Mouse (Mus musculus): ENCODE results near the gene Slc9a3r1. TPM values are rescaled to one million over a fixed set of nuclear protein-coding genes. Genes with fewer than 3 reads are reported as not detected.

The Slc9a3r1 gene
- total and polyA plus RNA-seq, 2 experiments, result 117 to 130 TPM

GRCm38 (mm10) chr11:115160016-115160797 lies 2.9 kb upstream of the Slc9a3r1 start:
- no peak overlapping the region for H3K4me3 ChIP-seq (ENCODE audit: insufficient read depth, low read depth, low read length)
- peaks cover 13% of the 10 kb centered on the region for H3K79me2 ChIP-seq (ENCODE audit: control insufficient read depth, insufficient read depth, low read length)
- no peaks in the 10 kb centered on the region for H3K27me3 ChIP-seq (ENCODE audit: control insufficient read depth, insufficient read depth, low read length)
- no peaks in the 10 kb centered on the region for H3K36me3 ChIP-seq (ENCODE audit: control insufficient read depth, insufficient read depth, low read length)
- WGBS, result 32% methylated on average over 11 of the region's 11 CpGs
- no peak overlapping the region for H3K9ac ChIP-seq (ENCODE audit: low read depth, low read length)
- DNase-seq (ENCODE audit: extremely low read depth, low read depth, low spot score), result peak; percentile 76
- no peak overlapping the region for H3K27ac ChIP-seq (replicated peaks; ENCODE audit: insufficient read depth, low read depth, low read length)
- H3K4me1 ChIP-seq (ENCODE audit: control insufficient read depth, insufficient read depth, low read length), result peaks cover 12% of the 10 kb centered on the region
- peak; percentile 91 for TF ChIP-seq CTCF (IDR thresholded peaks at IDR 0.05; ENCODE audit: low read depth, low read length)
- TF ChIP-seq POLR2A (IDR thresholded peaks at IDR 0.05; ENCODE audit: extremely low read depth, insufficient read depth, low read length), result no peak

- H3K9ac ChIP-seq (ENCODE audit: low read depth, low read length), result no peak overlapping the region
- no peak overlapping the region for H3K4me3 ChIP-seq (ENCODE audit: insufficient read depth, low read depth, low read length)
- WGBS, result 9% methylated on average over 10 of the region's 10 CpGs
- H3K36me3 ChIP-seq (ENCODE audit: control insufficient read depth, insufficient read depth, low read length), result no peaks in the 10 kb centered on the region
- no peaks in the 10 kb centered on the region for H3K27me3 ChIP-seq (ENCODE audit: control insufficient read depth, insufficient read depth, low read length)
- TF ChIP-seq CTCF (IDR thresholded peaks at IDR 0.05; ENCODE audit: low read depth, low read length), result peak; percentile 97
- TF ChIP-seq POLR2A (IDR thresholded peaks at IDR 0.05; ENCODE audit: extremely low read depth, insufficient read depth, low read length), result no peak
- H3K79me2 ChIP-seq (ENCODE audit: control insufficient read depth, insufficient read depth, low read length), result peaks cover 19% of the 10 kb centered on the region
- H3K4me1 ChIP-seq (ENCODE audit: control insufficient read depth, insufficient read depth, low read length), result peaks cover 15% of the 10 kb centered on the region
- peak overlapping the region; percentile 8; the same call in 1 of the 2 replicates for H3K27ac ChIP-seq (replicated peaks; ENCODE audit: insufficient read depth, low read depth, low read length)
- DNase-seq (ENCODE audit: extremely low read depth, low read depth, low spot score), result peak; percentile 43
Observed at GRCm38 (mm10) chr11:115160883-115161577, 2.1 kb upstream of the Slc9a3r1 start.

- TF ChIP-seq CTCF (IDR thresholded peaks at IDR 0.05; ENCODE audit: low read depth, low read length) (no peak), POLR2A (IDR thresholded peaks at IDR 0.05; ENCODE audit: extremely low read depth, insufficient read depth, low read length) (no peak)
- Histone ChIP-seq H3K79me2 (ENCODE audit: control insufficient read depth, insufficient read depth, low read length) (peaks cover 22% of the 10 kb centered on the region), H3K4me1 (ENCODE audit: control insufficient read depth, insufficient read depth, low read length) (peaks cover 18% of the 10 kb centered on the region), H3K4me3 (ENCODE audit: insufficient read depth, low read depth, low read length) (no peak overlapping the region), H3K36me3 (ENCODE audit: control insufficient read depth, insufficient read depth, low read length) (no peaks in the 10 kb centered on the region), H3K27me3 (ENCODE audit: control insufficient read depth, insufficient read depth, low read length) (no peaks in the 10 kb centered on the region), H3K9ac (ENCODE audit: low read depth, low read length) (no peak overlapping the region), H3K27ac (replicated peaks; ENCODE audit: insufficient read depth, low read depth, low read length) (peak overlapping the region; percentile 67)
- 50% methylated on average over 9 of the region's 9 CpGs for WGBS
- DNase-seq (ENCODE audit: extremely low read depth, low read depth, low spot score), result peak; percentile 31
Observed at GRCm38 (mm10) chr11:115161578-115162204, 1.4 kb upstream of the Slc9a3r1 start.

GRCm38 (mm10) chr11:115162205-115162601 lies 938 bp upstream of the Slc9a3r1 start:
- no peak for TF ChIP-seq CTCF (IDR thresholded peaks at IDR 0.05; ENCODE audit: low read depth, low read length)
- no peak for TF ChIP-seq POLR2A (IDR thresholded peaks at IDR 0.05; ENCODE audit: extremely low read depth, insufficient read depth, low read length)
- peak overlapping the region; percentile 21; the same call in 1 of the 2 replicates for H3K9ac ChIP-seq (ENCODE audit: low read depth, low read length)
- peak; percentile 57 for DNase-seq (ENCODE audit: extremely low read depth, low read depth, low spot score)
- H3K79me2 ChIP-seq (ENCODE audit: control insufficient read depth, insufficient read depth, low read length), result peaks cover 24% of the 10 kb centered on the region
- H3K4me1 ChIP-seq (ENCODE audit: control insufficient read depth, insufficient read depth, low read length), result peaks cover 21% of the 10 kb centered on the region
- H3K27ac ChIP-seq (replicated peaks; ENCODE audit: insufficient read depth, low read depth, low read length), result peak overlapping the region; percentile 67
- no peak overlapping the region for H3K4me3 ChIP-seq (ENCODE audit: insufficient read depth, low read depth, low read length)
- no peaks in the 10 kb centered on the region for H3K27me3 ChIP-seq (ENCODE audit: control insufficient read depth, insufficient read depth, low read length)
- H3K36me3 ChIP-seq (ENCODE audit: control insufficient read depth, insufficient read depth, low read length), result no peaks in the 10 kb centered on the region
- WGBS, result 9% methylated on average over 9 of the region's 9 CpGs

GRCm38 (mm10) chr11:115163568-115164150 lies 518 bp downstream of the Slc9a3r1 start:
- WGBS, result under 1% methylated on average over 47 of the region's 47 CpGs
- 0 out of 2 replicates have a peak, but pooled peaks have one; percentile 21 for TF ChIP-seq CTCF (IDR thresholded peaks at IDR 0.05; ENCODE audit: low read depth, low read length)
- no peak for TF ChIP-seq POLR2A (IDR thresholded peaks at IDR 0.05; ENCODE audit: extremely low read depth, insufficient read depth, low read length)
- Histone ChIP-seq H3K36me3 (ENCODE audit: control insufficient read depth, insufficient read depth, low read length) (peaks cover 1% of the 10 kb centered on the region; the same call in 1 of the 2 replicates), H3K9ac (ENCODE audit: low read depth, low read length) (peak overlapping the region; percentile 97), H3K4me3 (ENCODE audit: insufficient read depth, low read depth, low read length) (peak overlapping the region; percentile 92), H3K27me3 (ENCODE audit: control insufficient read depth, insufficient read depth, low read length) (no peaks in the 10 kb centered on the region), H3K4me1 (ENCODE audit: control insufficient read depth, insufficient read depth, low read length) (peaks cover 35% of the 10 kb centered on the region), H3K27ac (replicated peaks; ENCODE audit: insufficient read depth, low read depth, low read length) (peak overlapping the region; percentile 95), H3K79me2 (ENCODE audit: control insufficient read depth, insufficient read depth, low read length) (peaks cover 39% of the 10 kb centered on the region)
- no peak for DNase-seq (ENCODE audit: extremely low read depth, low read depth, low spot score)
